Mouse (Mus musculus): Measurements from ENCODE around the gene Hydin. TPM values are rescaled to one million over a fixed set of nuclear protein-coding genes. Genes with fewer than 3 reads are reported as not detected.

The Hydin gene
- polyA plus RNA-seq, 1 experiment from 2014 or later, result 0.45 TPM

DNA sequence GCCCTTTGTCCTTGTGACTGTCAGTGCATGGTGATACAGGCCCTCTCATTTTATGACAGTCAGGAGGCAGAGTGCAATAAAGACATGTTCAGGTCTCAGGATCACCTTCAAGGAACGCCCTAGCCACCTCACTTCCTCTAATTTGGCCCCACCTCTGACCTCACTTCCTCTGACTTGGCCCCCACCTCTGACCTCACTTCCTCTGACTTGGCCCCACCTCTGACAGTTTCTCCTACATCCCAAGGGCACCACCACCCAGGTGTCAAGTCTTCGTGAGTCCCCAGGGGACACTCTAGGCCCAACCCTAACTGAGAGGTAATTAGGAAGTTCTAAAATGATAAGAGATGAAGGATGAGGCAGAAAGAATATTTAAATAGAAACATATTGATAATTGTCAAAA lies 177.5 kb downstream of the Hydin start:
- Histone ChIP-seq H3K4me2 (ENCODE audit: low read length) (no peak overlapping the region), H3K4me3 (ENCODE audit: low read depth, low read length) (no peak overlapping the region), H3K9ac (ENCODE audit: low read depth, low read length) (no peak overlapping the region), H3K4me1 (ENCODE audit: control insufficient read depth, insufficient read depth, low read length) (no peaks in the 10 kb centered on the region), H3K27me3 (ENCODE audit: control insufficient read depth, insufficient read depth, low read depth, low read length) (no peaks in the 10 kb centered on the region), H3K27ac (ENCODE audit: low read length) (no peak overlapping the region), H3K36me3 (ENCODE audit: control insufficient read depth, insufficient read depth, low read length) (no peaks in the 10 kb centered on the region), H3K9me3 (replicated peaks; ENCODE audit: control insufficient read depth, low read length, poor library complexity, severe bottlenecking) (no peaks in the 10 kb centered on the region)
- ATAC-seq, result no peak
- WGBS, result 81% methylated on average over 2 of the region's 2 CpGs

GRCm38 (mm10) chr8:110450463-110450862 lies 183.7 kb downstream of the Hydin start:
- WGBS, result 84% methylated on average over 6 of the region's 6 CpGs
- H3K4me3 ChIP-seq (ENCODE audit: low read depth, low read length), result no peak overlapping the region

DNA sequence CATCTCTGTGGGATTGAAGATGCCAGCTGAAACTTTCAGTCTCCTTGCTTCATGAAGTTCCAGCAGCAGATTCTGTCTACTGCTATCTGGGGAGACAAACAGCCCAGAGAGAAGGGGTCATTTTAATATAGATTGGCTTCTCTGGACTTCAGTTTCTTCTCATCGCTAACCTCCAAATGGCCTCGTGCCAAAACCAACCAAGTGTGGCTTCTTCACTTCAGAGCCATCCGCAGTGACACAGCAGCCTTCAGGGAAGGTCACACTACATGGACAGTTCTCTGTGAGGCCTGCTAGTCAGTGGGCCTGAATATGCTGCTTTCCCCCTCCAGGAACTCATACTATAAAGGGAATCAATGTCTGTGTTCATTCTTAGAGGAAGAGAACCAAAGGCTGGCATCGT lies 187.7 kb downstream of the Hydin start:
- Histone ChIP-seq H3K4me2 (ENCODE audit: low read length) (no peak overlapping the region), H3K4me3 (ENCODE audit: low read depth, low read length) (no peak overlapping the region), H3K9ac (ENCODE audit: low read depth, low read length) (no peak overlapping the region), H3K27me3 (ENCODE audit: control insufficient read depth, insufficient read depth, low read depth, low read length) (no peaks in the 10 kb centered on the region), H3K27ac (ENCODE audit: low read length) (no peak overlapping the region), H3K9me3 (replicated peaks; ENCODE audit: control insufficient read depth, low read length, poor library complexity, severe bottlenecking) (no peaks in the 10 kb centered on the region), H3K36me3 (ENCODE audit: control insufficient read depth, insufficient read depth, low read length) (no peaks in the 10 kb centered on the region), H3K4me1 (ENCODE audit: control insufficient read depth, insufficient read depth, low read length) (peaks cover 2% of the 10 kb centered on the region)
- no peak for ATAC-seq
- 83% methylated on average over 4 of the region's 4 CpGs for WGBS

More at GRCm38 (mm10) chr8:110450463-110450862, 183.7 kb downstream of the Hydin start:
- H3K9me3 ChIP-seq (replicated peaks; ENCODE audit: control insufficient read depth, low read length, poor library complexity, severe bottlenecking), result no peaks in the 10 kb centered on the region
- peaks cover 2% of the 10 kb centered on the region for H3K4me1 ChIP-seq (ENCODE audit: control insufficient read depth, insufficient read depth, low read length)
- H3K9ac ChIP-seq (ENCODE audit: low read depth, low read length), result no peak overlapping the region
- H3K36me3 ChIP-seq (ENCODE audit: control insufficient read depth, insufficient read depth, low read length), result no peaks in the 10 kb centered on the region
- no peak overlapping the region for H3K4me2 ChIP-seq (ENCODE audit: low read length)
- H3K27ac ChIP-seq (ENCODE audit: low read length), result 0 out of 2 replicates have a peak overlapping the region, but pooled peaks have one; percentile 17
- ATAC-seq, result no peak
- H3K27me3 ChIP-seq (ENCODE audit: control insufficient read depth, insufficient read depth, low read depth, low read length), result no peaks in the 10 kb centered on the region

DNA sequence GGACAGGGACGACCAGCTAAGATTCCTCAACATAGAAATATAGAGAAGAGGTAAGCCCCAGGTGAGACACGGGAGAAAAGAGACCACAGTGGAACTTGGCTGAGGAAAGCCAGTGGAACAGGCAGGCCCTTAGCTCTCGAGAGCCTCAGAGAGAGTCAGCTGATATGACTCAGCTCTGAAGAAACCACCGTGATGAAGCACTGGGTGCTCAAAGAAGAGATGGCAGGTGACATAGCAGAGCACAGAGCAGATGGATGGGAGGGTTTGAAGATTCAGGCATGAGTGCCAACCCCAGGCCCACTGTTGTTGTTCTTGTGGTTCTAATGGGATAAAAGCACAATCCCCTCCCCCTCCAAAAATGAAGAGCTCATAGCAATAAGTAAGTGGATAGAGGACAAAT lies 190.6 kb downstream of the Hydin start:
- no peak overlapping the region for H3K9ac ChIP-seq (ENCODE audit: low read depth, low read length)
- no peak overlapping the region for H3K27ac ChIP-seq (ENCODE audit: low read length)
- no peaks in the 10 kb centered on the region for H3K4me1 ChIP-seq (ENCODE audit: control insufficient read depth, insufficient read depth, low read length)
- no peaks in the 10 kb centered on the region for H3K27me3 ChIP-seq (ENCODE audit: control insufficient read depth, insufficient read depth, low read depth, low read length)
- H3K4me2 ChIP-seq (ENCODE audit: low read length), result no peak overlapping the region
- H3K36me3 ChIP-seq (ENCODE audit: control insufficient read depth, insufficient read depth, low read length), result no peaks in the 10 kb centered on the region
- no peak overlapping the region for H3K4me3 ChIP-seq (ENCODE audit: low read depth, low read length)
- ATAC-seq, result no peak
- H3K9me3 ChIP-seq (replicated peaks; ENCODE audit: control insufficient read depth, low read length, poor library complexity, severe bottlenecking), result no peaks in the 10 kb centered on the region; the same call in 1 of the 2 replicates
- 87% methylated on average over 4 of the region's 4 CpGs for WGBS

- Histone ChIP-seq H3K36me3 (ENCODE audit: control insufficient read depth, insufficient read depth, low read length) (no peaks in the 10 kb centered on the region), H3K9ac (ENCODE audit: low read depth, low read length) (no peak overlapping the region), H3K27ac (ENCODE audit: low read length) (no peak overlapping the region), H3K4me3 (ENCODE audit: low read depth, low read length) (no peak overlapping the region), H3K9me3 (replicated peaks; ENCODE audit: control insufficient read depth, low read length, poor library complexity, severe bottlenecking) (no peaks in the 10 kb centered on the region; the same call in 1 of the 2 replicates), H3K4me2 (ENCODE audit: low read length) (no peak overlapping the region), H3K27me3 (ENCODE audit: control insufficient read depth, insufficient read depth, low read depth, low read length) (no peaks in the 10 kb centered on the region), H3K4me1 (ENCODE audit: control insufficient read depth, insufficient read depth, low read length) (peaks cover 9% of the 10 kb centered on the region; the same call in 1 of the 2 replicates)
- WGBS, result 93% methylated on average over 10 of the region's 10 CpGs
- ATAC-seq, result no peak
These were observed 195.9 kb downstream of the Hydin start for GRCm38 (mm10) chr8:110462627-110463208.

- H3K4me3 ChIP-seq (ENCODE audit: low read depth, low read length), result no peak overlapping the region
- no peak overlapping the region for H3K9ac ChIP-seq (ENCODE audit: low read depth, low read length)
- 90% methylated on average over 10 of the region's 10 CpGs for WGBS
- no peaks in the 10 kb centered on the region for H3K27me3 ChIP-seq (ENCODE audit: control insufficient read depth, insufficient read depth, low read depth, low read length)
- H3K9me3 ChIP-seq (replicated peaks; ENCODE audit: control insufficient read depth, low read length, poor library complexity, severe bottlenecking), result no peaks in the 10 kb centered on the region; the same call in 1 of the 2 replicates
- ATAC-seq, result no peak
- H3K4me1 ChIP-seq (ENCODE audit: control insufficient read depth, insufficient read depth, low read length), result peaks cover 9% of the 10 kb centered on the region; the same call in 1 of the 2 replicates
- H3K27ac ChIP-seq (ENCODE audit: low read length), result no peak overlapping the region
- no peak overlapping the region for H3K4me2 ChIP-seq (ENCODE audit: low read length)
- no peaks in the 10 kb centered on the region for H3K36me3 ChIP-seq (ENCODE audit: control insufficient read depth, insufficient read depth, low read length)
These were observed 197.1 kb downstream of the Hydin start for GRCm38 (mm10) chr8:110463773-110464460.

DNA sequence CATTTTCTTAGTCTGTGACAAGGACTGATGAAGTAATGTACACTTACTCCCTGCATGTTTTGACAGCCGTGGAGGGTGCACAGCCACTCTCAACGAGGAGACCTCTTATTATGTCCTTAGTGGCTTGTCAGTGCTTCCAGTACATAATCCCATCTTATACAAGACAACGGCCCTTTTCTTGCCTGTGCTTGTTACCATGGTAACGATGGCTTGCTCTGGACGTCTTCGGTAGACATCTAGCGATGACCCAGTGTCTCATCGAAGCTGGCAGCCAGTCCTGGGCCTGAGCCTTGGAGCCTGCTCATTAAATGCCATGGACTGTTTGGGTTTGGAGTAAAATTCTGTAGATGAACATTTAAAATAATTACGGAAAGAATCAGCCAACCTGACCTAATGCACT lies 198.8 kb downstream of the Hydin start:
- no peak overlapping the region for H3K4me3 ChIP-seq (ENCODE audit: low read depth, low read length)
- H3K27ac ChIP-seq (ENCODE audit: low read length), result peak overlapping the region; percentile 70
- peak; percentile 92 for ATAC-seq
- H3K4me2 ChIP-seq (ENCODE audit: low read length), result peak overlapping the region; percentile 5; the same call in 1 of the 2 replicates
- H3K9me3 ChIP-seq (replicated peaks; ENCODE audit: control insufficient read depth, low read length, poor library complexity, severe bottlenecking), result no peaks in the 10 kb centered on the region
- H3K27me3 ChIP-seq (ENCODE audit: control insufficient read depth, insufficient read depth, low read depth, low read length), result no peaks in the 10 kb centered on the region
- H3K9ac ChIP-seq (ENCODE audit: low read depth, low read length), result no peak overlapping the region
- WGBS, result 20% methylated on average over 9 of the region's 9 CpGs
- peaks cover 9% of the 10 kb centered on the region; the same call in 1 of the 2 replicates for H3K4me1 ChIP-seq (ENCODE audit: control insufficient read depth, insufficient read depth, low read length)
- no peaks in the 10 kb centered on the region for H3K36me3 ChIP-seq (ENCODE audit: control insufficient read depth, insufficient read depth, low read length)

- Histone ChIP-seq H3K4me1 (ENCODE audit: control insufficient read depth, insufficient read depth, low read length) (peaks cover 8% of the 10 kb centered on the region), H3K9ac (ENCODE audit: low read depth, low read length) (no peak overlapping the region), H3K9me3 (replicated peaks; ENCODE audit: control insufficient read depth, low read length, poor library complexity, severe bottlenecking) (no peaks in the 10 kb centered on the region), H3K36me3 (ENCODE audit: control insufficient read depth, insufficient read depth, low read length) (no peaks in the 10 kb centered on the region), H3K4me3 (ENCODE audit: low read depth, low read length) (no peak overlapping the region), H3K27ac (ENCODE audit: low read length) (no peak overlapping the region), H3K4me2 (ENCODE audit: low read length) (no peak overlapping the region), H3K27me3 (ENCODE audit: control insufficient read depth, insufficient read depth, low read depth, low read length) (no peaks in the 10 kb centered on the region)
- WGBS, result 77% methylated on average over 6 of the region's 6 CpGs
- no peak for ATAC-seq
These were observed 210.5 kb downstream of the Hydin start for GRCm38 (mm10) chr8:110477256-110477655.

GRCm38 (mm10) chr8:110478576-110478975 lies 211.8 kb downstream of the Hydin start:
- ATAC-seq, result peak; percentile 45; the same call in 1 of the 2 replicates
- no peaks in the 10 kb centered on the region for H3K36me3 ChIP-seq (ENCODE audit: control insufficient read depth, insufficient read depth, low read length)
- H3K27me3 ChIP-seq (ENCODE audit: control insufficient read depth, insufficient read depth, low read depth, low read length), result no peaks in the 10 kb centered on the region
- H3K4me2 ChIP-seq (ENCODE audit: low read length), result peak overlapping the region; percentile 31
- no peaks in the 10 kb centered on the region for H3K9me3 ChIP-seq (replicated peaks; ENCODE audit: control insufficient read depth, low read length, poor library complexity, severe bottlenecking)
- H3K27ac ChIP-seq (ENCODE audit: low read length), result no peak overlapping the region
- WGBS, result 17% methylated on average over 6 of the region's 6 CpGs
- no peak overlapping the region for H3K9ac ChIP-seq (ENCODE audit: low read depth, low read length)
- peaks cover 12% of the 10 kb centered on the region for H3K4me1 ChIP-seq (ENCODE audit: control insufficient read depth, insufficient read depth, low read length)
- H3K4me3 ChIP-seq (ENCODE audit: low read depth, low read length), result no peak overlapping the region
